Mouse (Mus musculus) forebrain, embryonic 12.5 days (tissue): Measurements from ENCODE around the gene Miga2. TPM values are rescaled to one million over a fixed set of nuclear protein-coding genes. Genes with fewer than 3 reads are reported as not detected.

Source experiments
- ATAC-seq: fragments of 200-750 bp; cut with Nextera tagmentation; 2 replicates; pipeline ENCODE4 v1.8.0; 2017; ENCODE audit warnings: moderate TSS enrichment; ENCODE audit not compliant: low FRiP score
- H3K27ac ChIP-seq: fragments of 300-500 bp; sonication (generic); 2 replicates; pipeline ENCODE4 v1.5.1; 2016; ENCODE audit warnings: mild to moderate bottlenecking
- H3K27me3 ChIP-seq: fragments of 300-500 bp; sonication (generic); 2 replicates; pipeline ENCODE4 v1.6.1; 2016; ENCODE audit warnings: mild to moderate bottlenecking
- H3K36me3 ChIP-seq: fragments of 300-500 bp; sonication (generic); replicated peaks from 2 replicates; pipeline ENCODE4 v1.6.1; 2016; ENCODE audit warnings: mild to moderate bottlenecking
- H3K4me1 ChIP-seq: fragments of 300-500 bp; sonication (generic); 2 replicates; pipeline ENCODE4 v1.6.1; 2016
- H3K4me2 ChIP-seq: fragments of 300-500 bp; sonication (generic); 2 replicates; pipeline ENCODE4 v1.6.1; 2016; ENCODE audit warnings: mild to moderate bottlenecking, moderate library complexity
- H3K4me3 ChIP-seq: fragments of 300-500 bp; sonication (generic); replicated peaks from 2 replicates; pipeline ENCODE4 v1.5.1; 2016; ENCODE audit warnings: mild to moderate bottlenecking
- H3K9ac ChIP-seq: fragments of 300-500 bp; sonication (generic); 2 replicates; pipeline ENCODE4 v1.6.1; 2016; ENCODE audit warnings: mild to moderate bottlenecking
- H3K9me3 ChIP-seq: fragments of 300-500 bp; sonication (generic); 2 replicates; pipeline ENCODE4 v1.6.1; 2016
- WGBS: fragments of 180-500 bp; shearing (Covaris S2); methylation state at CpG from one replicate; pipeline ENCODE4 v1.1.7; 2016; 5-methylcytosine and 5-hydroxymethylcytosine counted together
- polyA plus RNA-seq: library from polyadenylated mRNA; unstranded; fragments of >200 nt; fragmentation: Nextera tagmentation; extraction: Ambion mirVana; gene quantifications from 2 replicates; pipeline ENCODE4 v1.2.1, GENCODE M21; 2016

The Miga2 gene
- polyA plus RNA-seq: 24.4 and 25.2 TPM in 2 replicates

DNA sequence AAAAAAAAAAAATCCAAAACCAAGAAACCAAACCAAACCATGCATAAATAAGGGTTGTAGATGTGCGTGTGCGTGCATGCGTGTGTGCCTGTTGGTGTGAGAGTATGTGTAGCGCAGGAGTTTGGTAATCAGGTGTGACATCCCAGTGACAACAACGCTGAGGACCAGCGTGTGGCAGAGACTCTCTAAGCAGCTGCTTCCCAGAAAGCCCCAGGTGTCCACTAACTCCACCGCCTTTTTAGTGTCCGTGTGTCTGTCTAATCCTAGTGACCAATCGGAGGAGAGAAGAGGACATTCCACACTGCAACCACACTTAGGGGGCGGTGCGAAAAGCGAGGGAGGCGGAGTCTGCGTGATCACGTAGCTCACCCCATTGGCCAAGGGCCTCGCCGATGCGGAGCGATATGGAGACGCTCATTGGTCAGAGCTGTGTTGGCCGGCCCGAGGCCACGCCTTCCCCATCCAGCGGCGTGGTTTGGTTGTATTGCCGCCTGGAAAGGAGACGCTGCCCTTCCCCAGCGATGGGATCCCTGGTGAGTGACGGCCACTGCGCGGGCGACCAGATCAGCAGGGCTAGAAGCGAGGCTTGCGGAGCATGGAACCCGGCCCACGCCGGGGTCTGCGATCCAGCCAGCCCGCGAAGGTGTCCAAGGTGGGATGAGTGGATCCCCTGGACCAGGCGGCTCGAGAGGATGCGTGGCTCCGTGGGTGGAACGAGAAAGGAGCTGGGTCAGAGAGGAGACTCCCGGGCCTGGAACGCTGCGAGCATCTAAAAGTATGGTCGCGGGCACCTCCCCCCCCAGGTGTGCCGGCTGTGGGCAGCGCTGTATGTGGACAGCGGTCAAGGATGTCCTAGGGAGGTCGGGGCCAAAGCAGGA lies at the start of gene Miga2:
Gene Miga2, plus strand, starts transcription at position 461 of the 878 bp plus-strand sequence.
- Histone ChIP-seq H3K9me3 (no peaks in the 10 kb centered on the region), H3K27ac (peak within 1 kb of the TSS; percentile 78), H3K4me1 (peaks cover 21% of the 10 kb centered on the region), H3K4me2 (peak within 1 kb of the TSS; percentile 91), H3K4me3 (peak within 1 kb of the TSS; percentile 93), H3K36me3 (peaks cover 17% of the 10 kb centered on the region), H3K9ac (peak within 1 kb of the TSS; percentile 88), H3K27me3 (no peaks in the 10 kb centered on the region)
- ATAC-seq: peak; percentile 99
- WGBS: under 1% methylated on average over 54 of the region's 54 CpGs

DNA sequence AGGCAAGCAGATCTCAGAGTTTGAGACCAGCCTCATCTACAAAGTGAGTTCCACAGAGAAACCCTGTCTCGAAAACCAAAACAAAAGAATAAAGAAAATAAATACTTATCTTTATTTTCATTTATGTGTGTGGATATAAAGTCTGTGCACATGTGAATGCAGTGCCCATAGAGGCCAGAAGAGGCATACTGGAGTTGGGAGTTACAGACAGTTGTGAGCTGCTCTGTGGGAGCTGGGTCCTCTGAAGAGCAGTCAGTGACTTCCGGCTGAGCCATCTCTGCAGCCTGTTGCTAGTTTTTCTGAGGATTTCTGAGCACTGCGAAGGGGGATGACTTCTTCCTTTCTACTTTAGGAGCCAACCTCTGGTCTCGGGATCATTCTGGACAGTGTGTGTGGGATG lies 47.9 kb upstream of the Miga2 start:
- Histone ChIP-seq H3K4me1 (no peaks in the 10 kb centered on the region), H3K9ac (no peak overlapping the region), H3K27ac (no peak overlapping the region), H3K4me2 (no peak overlapping the region), H3K4me3 (no peak overlapping the region), H3K9me3 (no peaks in the 10 kb centered on the region), H3K27me3 (no peaks in the 10 kb centered on the region), H3K36me3 (peaks cover 91% of the 10 kb centered on the region)
- 92% methylated on average over 4 of the region's 4 CpGs for WGBS
- no peak for ATAC-seq

DNA sequence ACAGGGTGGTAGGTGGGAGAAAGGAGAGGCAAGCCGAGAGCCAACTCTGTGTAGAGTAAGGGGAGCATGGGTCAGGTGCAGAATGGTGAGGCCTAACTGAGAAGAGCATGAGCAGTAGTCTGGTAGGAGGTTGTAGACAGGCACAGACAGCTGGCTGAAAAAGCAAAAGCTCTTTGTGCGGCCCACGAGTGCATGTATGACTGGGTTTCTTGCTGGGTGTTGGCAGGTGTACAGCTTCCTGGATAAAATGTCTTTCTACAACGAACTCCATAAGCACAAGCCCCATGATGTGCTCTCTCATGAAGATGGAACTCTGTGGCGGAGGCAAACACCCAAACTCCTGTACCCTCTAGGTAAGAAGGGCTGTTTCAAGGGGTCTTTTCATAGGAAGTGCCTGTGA lies 47.1 kb upstream of the Miga2 start:
- no peak for ATAC-seq
- no peak overlapping the region for H3K9ac ChIP-seq
- H3K27ac ChIP-seq: no peak overlapping the region
- H3K9me3 ChIP-seq: no peaks in the 10 kb centered on the region
- no peak overlapping the region for H3K4me2 ChIP-seq
- peaks cover 94% of the 10 kb centered on the region for H3K36me3 ChIP-seq
- no peaks in the 10 kb centered on the region for H3K4me1 ChIP-seq
- 97% methylated on average over 5 of the region's 5 CpGs for WGBS
- H3K4me3 ChIP-seq: no peak overlapping the region
- no peaks in the 10 kb centered on the region for H3K27me3 ChIP-seq

DNA sequence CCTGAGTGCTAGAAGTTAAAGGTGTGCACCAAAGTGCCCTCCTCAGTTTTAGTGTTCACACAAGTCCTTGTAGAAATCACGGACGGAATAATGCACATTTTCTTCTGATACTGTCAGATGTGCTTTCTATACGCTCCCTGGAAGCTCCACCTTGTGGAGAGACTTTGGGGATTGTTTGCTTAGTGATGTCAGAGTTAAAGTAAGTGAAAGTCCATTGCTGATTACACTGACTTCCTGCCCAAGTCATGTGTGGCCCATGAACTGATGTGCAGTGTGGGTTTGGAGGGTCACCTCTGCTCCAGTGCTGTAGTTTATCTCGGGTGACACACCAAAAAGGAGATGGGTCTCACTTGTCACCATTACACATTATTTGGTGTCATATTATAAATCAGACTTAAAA lies 44.8 kb upstream of the Miga2 start:
- WGBS: 92% methylated on average over 4 of the region's 4 CpGs
- ATAC-seq: no peak
- no peak overlapping the region for H3K9ac ChIP-seq
- no peak overlapping the region for H3K4me2 ChIP-seq
- no peak overlapping the region for H3K27ac ChIP-seq
- no peaks in the 10 kb centered on the region for H3K9me3 ChIP-seq
- H3K27me3 ChIP-seq: no peaks in the 10 kb centered on the region
- H3K36me3 ChIP-seq: peaks cover 94% of the 10 kb centered on the region
- H3K4me3 ChIP-seq: no peak overlapping the region
- no peaks in the 10 kb centered on the region for H3K4me1 ChIP-seq

DNA sequence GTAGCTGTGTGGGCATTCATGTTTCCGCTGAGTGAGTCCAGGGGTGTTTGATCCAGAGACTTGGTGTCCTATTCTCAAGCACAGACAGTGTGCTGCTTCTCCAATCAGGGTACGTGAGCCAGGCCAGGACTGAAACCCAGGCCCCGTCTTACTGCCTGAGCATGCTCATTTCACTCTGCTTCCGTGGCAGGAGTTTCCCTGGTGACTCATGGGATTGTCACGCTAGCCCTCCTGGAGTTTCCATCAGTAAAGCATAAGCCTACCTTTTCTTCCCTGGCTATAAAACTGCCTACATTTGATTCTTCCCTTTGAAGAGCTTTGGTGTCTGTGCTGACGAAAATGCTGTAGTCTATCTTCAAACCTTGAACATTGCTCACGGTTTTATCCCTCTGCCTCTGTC lies 40.9 kb upstream of the Miga2 start:
- H3K9ac ChIP-seq: no peak overlapping the region
- peaks cover 94% of the 10 kb centered on the region for H3K36me3 ChIP-seq
- no peaks in the 10 kb centered on the region for H3K4me1 ChIP-seq
- 93% methylated on average over 7 of the region's 7 CpGs for WGBS
- H3K27ac ChIP-seq: no peak overlapping the region
- H3K9me3 ChIP-seq: no peaks in the 10 kb centered on the region
- no peak overlapping the region for H3K4me3 ChIP-seq
- H3K4me2 ChIP-seq: no peak overlapping the region
- ATAC-seq: no peak
- H3K27me3 ChIP-seq: no peaks in the 10 kb centered on the region

DNA sequence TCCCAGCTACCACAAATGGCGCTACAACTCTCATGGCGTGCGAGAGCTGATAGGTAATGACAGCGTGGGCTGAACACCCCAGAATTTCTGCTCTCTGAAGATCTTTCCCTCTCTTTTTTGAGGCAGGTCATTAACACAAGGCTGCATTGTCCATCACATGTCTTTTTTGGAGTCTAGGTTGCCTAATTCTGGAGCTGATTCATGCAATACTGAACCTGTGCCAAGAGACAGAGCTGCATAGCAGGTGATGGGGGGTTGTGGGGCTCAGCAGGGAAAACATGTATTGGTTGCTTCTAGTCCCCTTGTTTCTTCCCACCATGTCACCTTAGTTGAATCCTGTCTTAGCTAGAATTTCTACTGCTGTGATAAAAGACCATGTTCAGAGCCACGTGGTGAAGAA lies 38.7 kb upstream of the Miga2 start:
- H3K9ac ChIP-seq: no peak overlapping the region
- no peaks in the 10 kb centered on the region for H3K4me1 ChIP-seq
- H3K27me3 ChIP-seq: no peaks in the 10 kb centered on the region
- ATAC-seq: no peak
- no peak overlapping the region for H3K4me2 ChIP-seq
- 93% methylated on average over 5 of the region's 5 CpGs for WGBS
- peaks cover 97% of the 10 kb centered on the region for H3K36me3 ChIP-seq
- no peak overlapping the region for H3K4me3 ChIP-seq
- H3K9me3 ChIP-seq: no peaks in the 10 kb centered on the region
- no peak overlapping the region for H3K27ac ChIP-seq

DNA sequence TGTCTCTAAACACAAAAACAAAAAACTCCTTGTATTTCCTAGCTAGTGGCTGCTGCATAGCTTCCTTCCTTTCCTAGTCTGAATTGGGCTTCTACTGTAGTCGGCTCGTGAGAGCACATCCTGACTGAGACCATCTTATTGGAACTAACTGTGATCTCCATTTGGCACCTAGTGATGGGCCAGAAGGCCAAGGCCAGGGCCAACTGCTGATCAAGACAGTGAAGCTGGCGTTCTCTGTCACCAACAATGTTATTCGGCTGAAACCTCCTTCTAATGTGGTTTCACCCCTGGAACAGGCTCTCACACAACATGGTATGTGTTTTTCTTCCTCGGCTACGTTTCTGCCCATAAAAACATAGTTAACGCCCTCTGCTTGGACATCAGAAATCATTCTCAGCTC lies 36.8 kb upstream of the Miga2 start:
- Histone ChIP-seq H3K4me3 (no peak overlapping the region), H3K27me3 (no peaks in the 10 kb centered on the region), H3K27ac (no peak overlapping the region), H3K36me3 (peaks cover 97% of the 10 kb centered on the region), H3K9ac (no peak overlapping the region), H3K4me2 (no peak overlapping the region), H3K9me3 (no peaks in the 10 kb centered on the region), H3K4me1 (no peaks in the 10 kb centered on the region)
- no peak for ATAC-seq
- 95% methylated on average over 7 of the region's 7 CpGs for WGBS

DNA sequence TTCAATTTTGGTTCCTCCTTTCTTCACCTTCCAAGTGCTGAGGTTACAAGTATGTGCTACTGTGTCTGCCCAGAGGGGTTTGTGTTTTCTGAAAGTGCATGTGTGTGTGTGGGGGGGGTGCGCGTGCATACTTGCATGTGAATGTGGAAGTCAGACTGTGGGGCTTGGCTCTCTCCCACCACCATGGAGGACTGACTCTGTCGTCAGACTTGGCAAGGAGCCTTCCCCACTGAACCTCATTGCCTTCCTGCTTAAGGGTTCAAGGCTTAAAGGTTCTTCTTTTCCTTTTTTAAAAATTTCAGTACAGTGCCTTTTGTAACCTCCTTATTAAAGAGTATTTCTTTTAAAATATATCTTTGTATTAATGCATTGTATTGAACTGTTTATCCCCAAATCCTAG lies 35.2 kb upstream of the Miga2 start:
- Histone ChIP-seq H3K27me3 (no peaks in the 10 kb centered on the region), H3K4me1 (no peaks in the 10 kb centered on the region), H3K36me3 (peaks cover 97% of the 10 kb centered on the region), H3K4me3 (no peak overlapping the region), H3K9ac (no peak overlapping the region), H3K9me3 (no peaks in the 10 kb centered on the region), H3K27ac (no peak overlapping the region), H3K4me2 (no peak overlapping the region)
- no peak for ATAC-seq
- WGBS: 94% methylated on average over 3 of the region's 3 CpGs

DNA sequence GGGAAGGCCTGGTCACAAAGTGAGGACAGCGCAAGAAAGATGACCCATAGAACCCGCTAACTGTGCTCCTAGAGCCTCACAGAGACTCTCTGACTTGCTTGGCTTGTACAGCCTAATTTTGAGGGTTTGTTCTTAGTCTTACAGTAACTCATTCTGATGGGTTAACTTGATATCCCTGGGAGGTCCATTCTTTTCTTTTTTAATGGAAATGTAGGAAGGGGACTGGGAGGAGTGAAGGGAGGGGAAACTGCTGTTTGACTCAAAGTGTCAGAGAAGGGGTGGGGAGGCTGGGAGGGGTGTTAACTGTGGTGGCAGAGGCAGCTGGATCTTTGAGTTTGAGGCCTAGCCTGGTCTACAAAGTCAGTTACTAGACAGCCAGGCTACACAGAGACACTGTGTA lies 28.7 kb upstream of the Miga2 start:
- H3K4me2 ChIP-seq: no peak overlapping the region
- H3K4me3 ChIP-seq: no peak overlapping the region
- no peaks in the 10 kb centered on the region for H3K9me3 ChIP-seq
- no peak for ATAC-seq
- WGBS: 97% methylated on average over 2 of the region's 2 CpGs
- no peak overlapping the region for H3K9ac ChIP-seq
- H3K4me1 ChIP-seq: no peaks in the 10 kb centered on the region
- H3K27ac ChIP-seq: no peak overlapping the region
- H3K27me3 ChIP-seq: no peaks in the 10 kb centered on the region
- peaks cover 100% of the 10 kb centered on the region for H3K36me3 ChIP-seq

DNA sequence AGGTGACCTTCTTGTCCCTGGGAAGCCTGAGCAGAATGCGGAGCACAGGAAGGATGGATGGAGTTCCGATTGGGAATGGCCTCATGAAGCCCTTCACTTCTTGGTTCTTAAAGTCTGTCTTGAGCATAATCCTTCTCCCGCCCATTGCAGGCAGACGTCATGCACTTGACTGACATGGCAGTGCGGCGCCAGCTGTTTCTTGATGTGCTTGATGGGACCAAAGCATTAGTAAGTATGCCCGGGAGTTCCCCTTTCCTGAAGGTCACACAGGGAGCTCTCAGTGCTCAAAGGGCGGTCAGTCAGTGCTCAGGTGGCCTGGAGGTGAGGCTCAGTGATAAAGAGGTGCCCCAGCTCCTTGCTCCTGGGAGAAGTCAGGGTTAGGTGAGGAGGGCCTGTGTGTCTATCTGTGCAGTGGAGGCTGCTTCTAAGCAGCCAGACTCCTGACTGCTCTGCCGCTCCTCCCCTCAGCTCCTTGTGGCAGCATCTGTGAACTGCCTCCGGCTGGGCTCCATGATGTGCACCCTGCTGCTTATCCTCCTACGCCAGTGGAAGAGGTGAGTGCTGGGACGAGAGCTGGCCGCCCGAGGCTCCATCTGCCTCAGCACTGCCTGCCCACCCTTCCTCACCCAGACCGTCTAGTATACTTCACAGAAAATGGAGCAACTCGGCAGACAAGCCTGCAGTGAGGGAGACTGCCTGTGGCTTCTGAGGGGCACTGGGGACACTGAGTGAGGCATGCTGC lies 27.7 kb upstream of the Miga2 start:
- H3K27me3 ChIP-seq: no peaks in the 10 kb centered on the region
- WGBS: 84% methylated on average over 16 of the region's 16 CpGs
- H3K36me3 ChIP-seq: peaks cover 100% of the 10 kb centered on the region
- no peak overlapping the region for H3K4me2 ChIP-seq
- no peak overlapping the region for H3K4me3 ChIP-seq
- no peak overlapping the region for H3K9ac ChIP-seq
- ATAC-seq: no peak
- H3K4me1 ChIP-seq: no peaks in the 10 kb centered on the region
- no peak overlapping the region for H3K27ac ChIP-seq
- H3K9me3 ChIP-seq: no peaks in the 10 kb centered on the region

DNA sequence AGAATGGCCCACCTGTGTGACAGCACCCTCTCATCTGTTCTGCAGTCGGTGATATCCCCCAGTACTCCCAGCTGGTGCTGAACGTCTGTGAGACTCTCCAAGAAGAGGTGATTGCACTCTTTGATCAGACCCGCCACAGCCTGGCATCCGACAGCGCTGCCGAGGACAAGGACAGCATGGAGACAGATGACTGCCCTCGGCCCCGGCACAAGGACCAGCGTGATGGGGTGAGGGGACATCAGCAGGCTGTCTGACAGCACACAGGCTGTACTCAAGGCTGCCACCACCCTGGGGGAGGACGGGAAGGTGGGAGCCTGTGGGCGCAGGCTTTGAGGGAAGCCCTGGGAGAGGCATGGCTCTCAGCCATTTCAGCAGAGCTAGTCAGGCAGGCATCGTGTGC lies 26.9 kb upstream of the Miga2 start:
- H3K9ac ChIP-seq: no peak overlapping the region
- no peak for ATAC-seq
- no peak overlapping the region for H3K4me3 ChIP-seq
- H3K36me3 ChIP-seq: peaks cover 100% of the 10 kb centered on the region
- H3K9me3 ChIP-seq: no peaks in the 10 kb centered on the region
- H3K4me1 ChIP-seq: no peaks in the 10 kb centered on the region
- 92% methylated on average over 12 of the region's 12 CpGs for WGBS
- H3K27ac ChIP-seq: no peak overlapping the region
- H3K4me2 ChIP-seq: no peak overlapping the region
- no peaks in the 10 kb centered on the region for H3K27me3 ChIP-seq

DNA sequence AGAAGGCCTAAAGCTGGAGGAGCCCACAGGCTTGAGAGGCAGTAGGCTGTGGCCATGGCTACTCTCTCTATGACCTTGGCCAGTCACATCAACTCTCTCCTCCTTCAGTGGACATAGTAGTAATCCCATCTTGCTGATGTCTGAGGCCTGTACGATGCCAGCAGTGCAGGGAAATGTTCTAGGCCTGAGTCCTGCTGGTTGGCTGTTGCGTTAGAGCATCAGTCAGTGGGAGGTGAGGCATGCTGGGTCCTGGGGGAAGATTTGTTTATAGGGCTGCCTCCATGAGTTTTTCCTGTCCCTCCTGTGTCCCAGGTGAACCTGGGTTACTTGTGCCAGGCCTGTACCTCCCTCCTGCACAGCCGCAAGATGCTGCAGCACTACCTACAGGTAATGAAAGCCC lies 22.0 kb upstream of the Miga2 start:
- no peak overlapping the region for H3K27ac ChIP-seq
- ATAC-seq: no peak
- H3K4me3 ChIP-seq: no peak overlapping the region
- H3K4me1 ChIP-seq: no peaks in the 10 kb centered on the region
- H3K9ac ChIP-seq: no peak overlapping the region
- no peaks in the 10 kb centered on the region for H3K9me3 ChIP-seq
- no peak overlapping the region for H3K4me2 ChIP-seq
- H3K27me3 ChIP-seq: no peaks in the 10 kb centered on the region
- H3K36me3 ChIP-seq: peaks cover 100% of the 10 kb centered on the region
- WGBS: 91% methylated on average over 3 of the region's 3 CpGs

DNA sequence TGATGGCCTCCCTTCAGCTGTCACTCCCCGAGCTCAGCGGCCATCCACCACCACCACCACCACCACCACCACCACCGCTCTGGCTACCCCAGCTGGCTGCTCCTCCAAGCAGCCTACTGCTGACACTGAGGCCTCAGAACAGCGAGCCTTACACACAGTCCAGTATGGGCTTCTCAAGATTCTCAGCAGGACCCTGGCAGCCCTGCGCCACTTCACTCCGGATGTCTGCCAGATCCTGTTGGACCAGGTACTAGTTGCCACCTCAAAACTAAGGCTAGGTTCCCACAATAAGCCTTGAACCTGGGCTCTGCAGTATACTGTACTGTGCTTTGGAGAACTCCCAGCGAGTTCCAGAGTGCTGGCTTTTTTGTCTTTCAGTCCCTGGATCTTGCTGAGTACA lies 21.5 kb upstream of the Miga2 start:
- H3K27ac ChIP-seq: no peak overlapping the region
- 89% methylated on average over 7 of the region's 7 CpGs for WGBS
- no peaks in the 10 kb centered on the region for H3K4me1 ChIP-seq
- H3K36me3 ChIP-seq: peaks cover 100% of the 10 kb centered on the region
- H3K4me2 ChIP-seq: no peak overlapping the region
- no peak for ATAC-seq
- no peaks in the 10 kb centered on the region for H3K9me3 ChIP-seq
- no peak overlapping the region for H3K4me3 ChIP-seq
- H3K27me3 ChIP-seq: no peaks in the 10 kb centered on the region
- H3K9ac ChIP-seq: no peak overlapping the region
